ENCODE assay signal across 7 mouse cellular contexts in genomic region chr11:100702081-100702851, GRCm38 (mm10). TPM values are rescaled to one million over a fixed set of nuclear protein-coding genes. Genes with fewer than 3 reads are reported as not detected.
DNase-seq lines count a peak whose midpoint lies in the region; ATAC-seq and TF ChIP-seq lines count a peak whose summit lies in the region.

No protein-coding gene starts in this region.

- in situ Hi-C loops in CH12.LX (cut with MboI; ENCODE audit: low pct_ligation_motif_present, low pct_unique_long_range_greater_than_20kb, low sequenced_read_pairs), result no loop called here

- no peak overlapping the region for H3K27ac ChIP-seq in CH12.LX (ENCODE audit: insufficient read depth, low read depth)
- no peak overlapping the region for H3K27ac ChIP-seq in heart, embryonic 13.5 days (replicated peaks)
- H3K27ac ChIP-seq in lung, embryonic 15.5 days, result no peak overlapping the region

- TF ChIP-seq POLR2A in CH12.LX (IDR thresholded peaks at IDR 0.05; ENCODE audit: low read depth, low read length), result no peak; the same call in 1 of the 2 replicates

- TF ChIP-seq CTCF in CH12.LX (conservative IDR thresholded peaks at IDR 0.05 in 1 of 2, IDR thresholded peaks at IDR 0.05 in 1 of 2; ENCODE audit: low read depth in 2 of 2, low read length in 2 of 2), result peak; percentile 95 to 98

- dilution Hi-C loops in CH12.LX (cut with MboI; ENCODE audit: extremely low pct_ligation_motif_present, extremely low pct_unique_long_range_greater_than_20kb, low sequenced_read_pairs), result no loop called here

- H3K36me3 ChIP-seq in CH12.LX (replicated peaks in 1 of 2; ENCODE audit: control insufficient read depth in 1 of 2, insufficient read depth in 1 of 2, low read length in 1 of 2), result peaks cover 26 to 66% of the 10 kb centered on the region in 2 experiments
- H3K36me3 ChIP-seq in heart, embryonic 13.5 days, result peaks cover 31% of the 10 kb centered on the region
- H3K36me3 ChIP-seq in lung, embryonic 15.5 days, result peaks cover 26% of the 10 kb centered on the region

- H3K4me2 ChIP-seq in CH12.LX (ENCODE audit: insufficient read depth, low read depth, poor library complexity, severe bottlenecking), result peak overlapping the region; percentile 86
- peak overlapping the region; percentile 64 for H3K4me2 ChIP-seq in heart, embryonic 13.5 days
- peak overlapping the region; percentile 40 for H3K4me2 ChIP-seq in lung, embryonic 15.5 days

- WGBS in heart, embryonic 13.5 days, result 35% methylated on average over 19 of the region's 19 CpGs
- whole genome bisulfite sequencing in lung, embryonic 15.5 days, result 37% methylated on average over 19 of the region's 19 CpGs

- H3K9me3 ChIP-seq in CH12.LX (replicated peaks; ENCODE audit: low read length), result no peaks in the 10 kb centered on the region
- no peaks in the 10 kb centered on the region for H3K9me3 ChIP-seq in heart, embryonic 13.5 days
- no peaks in the 10 kb centered on the region for H3K9me3 ChIP-seq in lung, embryonic 15.5 days

- no peaks in the 10 kb centered on the region for H3K79me2 ChIP-seq in CH12.LX (replicated peaks; ENCODE audit: control insufficient read depth, extremely low read depth, insufficient read depth, poor library complexity, severe bottlenecking)

- no peaks in the 10 kb centered on the region for H3K27me3 ChIP-seq in CH12.LX (replicated peaks)
- H3K27me3 ChIP-seq in heart, embryonic 13.5 days (replicated peaks), result 0 out of 2 replicates have a peak, but pooled peaks cover 8% of the 10 kb centered on the region
- H3K27me3 ChIP-seq in lung, embryonic 15.5 days, result no peaks in the 10 kb centered on the region

- ATAC-seq in heart, embryonic 13.5 days (ENCODE audit: extremely low read depth, insufficient number of reproducible peaks, low FRiP score, low TSS enrichment), result no peak
- ATAC-seq in lung, embryonic 15.5 days (ENCODE audit: borderline replicate concordance, extremely low read depth, low FRiP score, low TSS enrichment), result 0 out of 2 replicates have a peak, but pooled peaks have one; percentile 32

- TF ChIP-seq RAD21 in CH12.LX (IDR thresholded peaks at IDR 0.05; ENCODE audit: low read depth, low read length), result peak; percentile 95

- peaks cover 22 to 48% of the 10 kb centered on the region in 2 experiments for H3K4me1 ChIP-seq in CH12.LX (ENCODE audit: control insufficient read depth in 1 of 2, insufficient read depth in 2 of 2)
- H3K4me1 ChIP-seq in heart, embryonic 13.5 days, result peaks cover 17% of the 10 kb centered on the region
- peaks cover 17% of the 10 kb centered on the region for H3K4me1 ChIP-seq in lung, embryonic 15.5 days

- DNase-seq in CH12.LX (ENCODE audit: extremely low read depth) (peak; percentile 95), R1 (ENCODE audit: low read depth, low spot score) (peak; percentile 87)
- DNase-seq in embryo, embryonic 11.5 days (ENCODE audit: low read depth, low spot score), result peak; percentile 75
- peak; percentile 79 for DNase-seq in kidney, postnatal 10 days
- peak; percentile 84 for DNase-seq in retina, postnatal 1 day

- TF ChIP-seq EP300 in CH12.LX (IDR thresholded peaks at IDR 0.05; ENCODE audit: low read length), result no peak

- peak overlapping the region; percentile 41 to 56 (median 50) for H3K4me3 ChIP-seq in CH12.LX (replicated peaks in 1 of 3; ENCODE audit: low read depth in 2 of 3, low read length in 2 of 3, poor library complexity in 1 of 3)
- peak overlapping the region; percentile 32 for H3K4me3 ChIP-seq in heart, embryonic 13.5 days
- no peak overlapping the region for H3K4me3 ChIP-seq in lung, embryonic 15.5 days

- peak overlapping the region; percentile 50 for H3K9ac ChIP-seq in CH12.LX (ENCODE audit: insufficient read depth, low read depth)
- peak overlapping the region; percentile 72 for H3K9ac ChIP-seq in heart, embryonic 13.5 days
- H3K9ac ChIP-seq in lung, embryonic 15.5 days, result no peak overlapping the region

TF ChIP-seq in CH12.LX, 34 proteins besides CTCF, POLR2A, EP300 and RAD21 (continues in another document):
- TF ChIP-seq ETS1 (conservative IDR thresholded peaks at IDR 0.05; ENCODE audit: low read depth, low read length) (0 out of 2 replicates have a peak, but pooled peaks have one; percentile 16), PAX5 (IDR thresholded peaks at IDR 0.05; ENCODE audit: low read length) (no peak), ZKSCAN1 (IDR thresholded peaks at IDR 0.05; ENCODE audit: borderline replicate concordance, low read depth, low read length) (no peak), E2F4 (IDR thresholded peaks at IDR 0.05; ENCODE audit: insufficient replicate concordance, low read depth, low read length) (no peak), NRF1 (IDR thresholded peaks at IDR 0.05; ENCODE audit: low read depth, low read length) (no peak; the same call in 1 of the 2 replicates), MAZ (IDR thresholded peaks at IDR 0.05; ENCODE audit: low read depth, low read length) (no peak), JUN (IDR thresholded peaks at IDR 0.05; ENCODE audit: insufficient read depth, low read depth, low read length) (no peak; the same call in 1 of the 2 replicates), POLR2AphosphoS2 (IDR thresholded peaks at IDR 0.05; ENCODE audit: low read depth, low read length) (no peak), MXI1 (IDR thresholded peaks at IDR 0.05; ENCODE audit: low read depth, low read length) (peak; percentile 77), ELF1 (IDR thresholded peaks at IDR 0.05; ENCODE audit: low read depth, low read length) (peak; percentile 15; the same call in 1 of the 2 replicates), ZC3H11A (IDR thresholded peaks at IDR 0.05; ENCODE audit: low read depth, low read length) (peak; percentile 78), JUND (conservative IDR thresholded peaks at IDR 0.05; ENCODE audit: low read depth, low read length) (peak; percentile 69; the same call in 1 of the 2 replicates), MEF2A (IDR thresholded peaks at IDR 0.05; ENCODE audit: borderline replicate concordance, low read depth, low read length) (no peak), HCFC1 (IDR thresholded peaks at IDR 0.05; ENCODE audit: low read depth, low read length) (no peak; the same call in 1 of the 2 replicates), MAFK (IDR thresholded peaks at IDR 0.05; ENCODE audit: insufficient replicate concordance, low read length) (no peak), MYC (IDR thresholded peaks at IDR 0.05; ENCODE audit: low read depth, low read length) (peak; percentile 100), SIN3A (IDR thresholded peaks at IDR 0.05; ENCODE audit: low read length) (0 out of 2 replicates have a peak, but pooled peaks have one; percentile 55), USF1 (IDR thresholded peaks at IDR 0.05; ENCODE audit: low read depth, low read length) (no peak), MAX (IDR thresholded peaks at IDR 0.05; ENCODE audit: low read length) (peak; percentile 93), UBTF (IDR thresholded peaks at IDR 0.05; ENCODE audit: low read depth, low read length) (peak; percentile 34; the same call in 1 of the 2 replicates), NELFE (IDR thresholded peaks at IDR 0.05; ENCODE audit: low read depth, low read length) (no peak; the same call in 1 of the 2 replicates), ZMIZ1 (IDR thresholded peaks at IDR 0.05; ENCODE audit: low read depth, low read length) (no peak), USF2 (conservative IDR thresholded peaks at IDR 0.05; ENCODE audit: low read depth, low read length) (no peak), CHD2 (IDR thresholded peaks at IDR 0.05; ENCODE audit: low read length) (no peak), KAT2A (IDR thresholded peaks at IDR 0.05; ENCODE audit: insufficient replicate concordance, low read length) (no peak), CHD1 (IDR thresholded peaks at IDR 0.05; ENCODE audit: low read depth, low read length) (no peak), TCF12 (IDR thresholded peaks at IDR 0.05; ENCODE audit: low read depth, low read length) (no peak; the same call in 1 of the 2 replicates), TBP (conservative IDR thresholded peaks at IDR 0.05; ENCODE audit: low read depth, low read length) (0 out of 2 replicates have a peak, but pooled peaks have one; percentile 52), BHLHE40 (IDR thresholded peaks at IDR 0.05; ENCODE audit: low read depth, low read length) (no peak), RCOR1 (conservative IDR thresholded peaks at IDR 0.05; ENCODE audit: low read depth, low read length) (no peak)

RNA-seq across cellular contexts. Expression of gene Dhx58, which starts 1.8 kb away (rescaled TPM):
- 6.3 and 7.2 TPM in 2 replicates for total RNA-seq in CH12.LX (2012; rRNA removed)
- 5.7 and 6.4 TPM in 2 replicates for total RNA-seq in CH12.LX (2014; rRNA removed)
- 14.7 and 15.7 TPM in 2 replicates for polyA plus RNA-seq in CH12.LX (2012; ENCODE audit: insufficient read length, low read depth)
- 1.5 and 1.9 TPM in 2 replicates for polyA plus RNA-seq in heart, embryonic 13.5 days (2015; fragmentation: Nextera tagmentation; extraction: Ambion mirVana)
- polyA plus RNA-seq in lung, embryonic 15.5 days (2015; fragmentation: Nextera tagmentation; extraction: Ambion mirVana), result 3.0 and 3.8 TPM in 2 replicates

RNA-seq across cellular contexts. Expression of gene Kat2a, which starts 10.0 kb away (rescaled TPM):
- total RNA-seq in CH12.LX (2012; rRNA removed) (30.7 and 34.2 TPM in 2 replicates), CH12.LX (2014; rRNA removed) (25.3 and 27.2 TPM in 2 replicates)
- 81.0 and 82.9 TPM in 2 replicates for polyA plus RNA-seq in CH12.LX (2012; ENCODE audit: insufficient read length, low read depth)
- 33.4 and 34.7 TPM in 2 replicates for polyA plus RNA-seq in heart, embryonic 13.5 days (2015; fragmentation: Nextera tagmentation; extraction: Ambion mirVana)
- polyA plus RNA-seq in lung, embryonic 15.5 days (2015; fragmentation: Nextera tagmentation; extraction: Ambion mirVana), result 52.9 and 56.1 TPM in 2 replicates

RNA-seq across cellular contexts. Expression of gene Zfp385c, which starts 10.0 kb away (rescaled TPM):
- total RNA-seq in CH12.LX (2012; rRNA removed) (0.04 and 0.08 TPM in 2 replicates), CH12.LX (2014; rRNA removed) (not detected in 2 replicates)
- polyA plus RNA-seq in CH12.LX (2012; ENCODE audit: insufficient read length, low read depth), result 0.14 and 0.15 TPM in 2 replicates
- 0.09 and 0.51 TPM in 2 replicates for polyA plus RNA-seq in heart, embryonic 13.5 days (2015; fragmentation: Nextera tagmentation; extraction: Ambion mirVana)
- polyA plus RNA-seq in lung, embryonic 15.5 days (2015; fragmentation: Nextera tagmentation; extraction: Ambion mirVana), result 0.06 and 0.13 TPM in 2 replicates

RNA-seq across cellular contexts. Expression of gene Hspb9, which starts 11.4 kb away (rescaled TPM):
- total RNA-seq in CH12.LX (2012; rRNA removed) (not detected in 2 replicates), CH12.LX (2014; rRNA removed) (not detected in 2 replicates)
- polyA plus RNA-seq in CH12.LX (2012; ENCODE audit: insufficient read length, low read depth), result 0.54 and 0.57 TPM in 2 replicates
- 0.21 TPM in 1 of 2 replicates, not detected in the other for polyA plus RNA-seq in heart, embryonic 13.5 days (2015; fragmentation: Nextera tagmentation; extraction: Ambion mirVana)
- 0.23 and 0.32 TPM in 2 replicates for polyA plus RNA-seq in lung, embryonic 15.5 days (2015; fragmentation: Nextera tagmentation; extraction: Ambion mirVana)

RNA-seq across cellular contexts. Expression of gene Rab5c, which starts 35.7 kb away (rescaled TPM):
- 121 and 144 TPM in 2 replicates for total RNA-seq in CH12.LX (2012; rRNA removed)
- total RNA-seq in CH12.LX (2014; rRNA removed), result 135 and 150 TPM in 2 replicates
- polyA plus RNA-seq in CH12.LX (2012; ENCODE audit: insufficient read length, low read depth), result 144 and 156 TPM in 2 replicates
- 13.4 and 13.6 TPM in 2 replicates for polyA plus RNA-seq in heart, embryonic 13.5 days (2015; fragmentation: Nextera tagmentation; extraction: Ambion mirVana)
- 24.4 and 26.0 TPM in 2 replicates for polyA plus RNA-seq in lung, embryonic 15.5 days (2015; fragmentation: Nextera tagmentation; extraction: Ambion mirVana)
